Mouse (Mus musculus) C2C12 (cell line): Measurements from ENCODE around the gene Pou6f1.

Source experiments
- CEBPB ChIP-seq: IDR thresholded peaks from one replicate; pipeline ENCODE4 v1.6.1; 2011; ENCODE audit warnings: low read depth, mild to moderate bottlenecking, control low read depth, moderate library complexity
- CTCF ChIP-seq: IDR thresholded peaks from one replicate; pipeline ENCODE4 v1.5.1; 2011; ENCODE audit not compliant: control insufficient read depth, insufficient read depth, insufficient read length
- MAX ChIP-seq: IDR thresholded peaks from one replicate; pipeline ENCODE4 v1.6.1; 2011; ENCODE audit warnings: mild to moderate bottlenecking, control low read depth
- MYOD1 ChIP-seq: IDR thresholded peaks from one replicate; pipeline ENCODE4 v1.6.1; 2011; ENCODE audit warnings: low read depth; ENCODE audit not compliant: control insufficient read depth, insufficient read length
- MYOG ChIP-seq: IDR thresholded peaks from one replicate; pipeline ENCODE4 v1.6.1; 2011; ENCODE audit not compliant: control insufficient read depth, insufficient read length; ENCODE audit errors: extremely low read depth

DNA sequence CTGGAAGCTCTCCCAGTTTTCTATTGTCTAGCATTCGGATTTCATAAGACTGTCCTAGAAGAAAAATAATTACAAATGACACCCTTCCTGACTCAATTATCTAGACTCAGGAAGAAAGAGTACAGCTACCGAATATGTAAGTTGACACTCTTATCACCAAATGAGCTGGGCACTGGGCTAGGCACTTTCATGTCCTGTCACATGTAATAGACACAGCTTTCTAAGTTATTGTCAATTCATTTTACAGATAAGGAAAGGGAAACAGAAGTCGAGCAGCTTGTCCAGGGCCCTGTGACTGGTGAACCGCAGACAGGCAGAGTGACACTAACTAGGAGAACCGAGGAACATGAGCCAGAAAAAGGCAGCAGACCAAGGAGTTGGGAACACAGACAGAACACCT, 71.9 kb downstream of the Pou6f1 start:
- TF ChIP-seq MAX (no peak), CTCF (no peak), MYOG (no peak), MYOD1 (no peak), CEBPB (no peak)
